Mouse (Mus musculus) embryonic facial prominence, embryonic 11.5 days (tissue): ENCODE results near the gene Il2ra. TPM values are rescaled to one million over a fixed set of nuclear protein-coding genes. Genes with fewer than 3 reads are reported as not detected.

Experiments
- ATAC-seq: fragments of 200-750 bp; cut with Nextera tagmentation; replicated peaks from 2 replicates; pipeline ENCODE4 v1.8.0; 2017; ENCODE audit warnings: low read depth; ENCODE audit not compliant: insufficient number of reproducible peaks, low FRiP score, low TSS enrichment
- DNase-seq: peaks from one replicate; pipeline ENCODE4 v3.0.0-alpha.2; 2015; ENCODE audit warnings: low spot score
- H3K27ac ChIP-seq: fragments of 300-500 bp; sonication (generic); replicated peaks from 2 replicates; pipeline ENCODE4 v1.5.1; 2014; ENCODE audit warnings: mild to moderate bottlenecking, low read depth, low read length, control low read depth
- H3K27me3 ChIP-seq: fragments of 300-500 bp; sonication (generic); 2 replicates; pipeline ENCODE4 v1.6.1; 2014; ENCODE audit warnings: mild to moderate bottlenecking, low read length, moderate library complexity, mixed read lengths; ENCODE audit not compliant: control insufficient read depth, insufficient read depth
- H3K36me3 ChIP-seq: fragments of 300-500 bp; sonication (generic); replicated peaks from 2 replicates; pipeline ENCODE4 v1.6.1; 2014; ENCODE audit warnings: low read depth, mild to moderate bottlenecking, low read length, moderate library complexity, mixed read lengths; ENCODE audit not compliant: control insufficient read depth, insufficient read depth
- H3K4me1 ChIP-seq: fragments of 300-500 bp; sonication (generic); 2 replicates; pipeline ENCODE4 v1.6.1; 2014; ENCODE audit warnings: low read length, mixed read lengths; ENCODE audit not compliant: control insufficient read depth, insufficient read depth
- H3K4me2 ChIP-seq: fragments of 300-500 bp; sonication (generic); 2 replicates; pipeline ENCODE4 v1.6.1; 2014; ENCODE audit warnings: low read depth, mild to moderate bottlenecking, control low read depth, low read length, moderate library complexity
- H3K4me3 ChIP-seq: fragments of 300-500 bp; sonication (generic); 2 replicates; pipeline ENCODE4 v1.5.1; 2014; ENCODE audit warnings: low read depth, low read length, control low read depth
- H3K9ac ChIP-seq: fragments of 300-500 bp; sonication (generic); replicated peaks from 2 replicates; pipeline ENCODE4 v1.6.1; 2014; ENCODE audit warnings: mild to moderate bottlenecking, control low read depth, low read length
- H3K9me3 ChIP-seq: fragments of 300-500 bp; sonication (generic); replicated peaks from 2 replicates; pipeline ENCODE4 v1.6.1; 2016; ENCODE audit warnings: mild to moderate bottlenecking, low read length, inconsistent platforms, mixed read lengths; ENCODE audit not compliant: control insufficient read depth
- WGBS: fragments of 180-500 bp; shearing (Covaris S2); extraction: QIAGEN DNeasy Blood & Tissue Kit; methylation state at CpG from one replicate; pipeline ENCODE4 v1.1.7; 2014; 5-methylcytosine and 5-hydroxymethylcytosine counted together
- polyA plus RNA-seq: library from polyadenylated mRNA; unstranded; fragments of >200 nt; fragmentation: Nextera tagmentation; extraction: Ambion mirVana; gene quantifications from 2 replicates; pipeline ENCODE4 v1.2.1, GENCODE M21; 2014

The Il2ra gene
- polyA plus RNA-seq, 1 experiment from 2014 or later, result not detected

DNA sequence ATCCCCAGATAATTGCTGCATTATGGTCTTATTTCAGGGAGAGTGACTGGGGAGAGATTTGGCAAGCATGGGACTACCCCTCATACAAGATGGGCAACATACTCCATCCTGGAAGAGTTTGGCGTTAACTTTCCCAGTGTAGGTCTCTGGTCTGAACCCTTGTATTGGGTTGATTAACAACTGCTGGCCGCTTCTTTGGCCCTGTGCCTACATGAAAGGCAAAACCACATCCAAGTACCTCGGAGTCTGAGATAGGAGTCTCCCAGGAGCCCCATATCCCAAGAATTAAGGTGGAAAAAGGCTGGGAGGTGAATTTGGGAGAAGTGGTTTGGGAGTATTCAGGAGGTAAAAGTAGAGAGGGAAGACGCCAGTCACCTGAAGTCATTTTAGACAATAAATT, 22.2 kb downstream of the Il2ra start:
- H3K9ac ChIP-seq, result no peak overlapping the region
- no peak overlapping the region for H3K4me3 ChIP-seq
- DNase-seq (no peak), ATAC-seq (no peak)
- H3K4me1 ChIP-seq, result no peaks in the 10 kb centered on the region
- H3K27ac ChIP-seq, result no peak overlapping the region
- H3K36me3 ChIP-seq, result no peaks in the 10 kb centered on the region
- H3K4me2 ChIP-seq, result no peak overlapping the region
- 78% methylated on average over 4 of the region's 4 CpGs for WGBS
- H3K9me3 ChIP-seq, result no peaks in the 10 kb centered on the region
- H3K27me3 ChIP-seq, result no peaks in the 10 kb centered on the region

DNA sequence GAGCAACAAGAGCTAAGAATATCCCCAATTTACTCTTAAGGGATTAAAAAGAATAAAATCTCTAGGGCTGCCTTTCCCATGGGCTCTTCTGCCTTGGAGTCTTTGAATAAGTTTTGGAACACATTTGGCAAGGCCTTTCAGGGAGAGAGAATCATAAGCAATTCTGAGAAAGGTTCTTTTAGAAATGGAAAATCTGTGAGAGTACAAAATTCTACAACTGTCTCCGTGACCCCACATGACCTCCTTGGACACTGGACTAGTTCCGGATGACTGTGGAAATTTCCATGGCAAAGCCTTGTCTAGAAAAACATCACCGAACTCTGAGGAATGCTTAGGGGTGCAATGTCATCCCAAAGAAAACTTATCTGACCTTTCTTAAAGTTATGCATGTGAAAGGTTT, 22.7 kb downstream of the Il2ra start:
- Histone ChIP-seq H3K4me1 (no peaks in the 10 kb centered on the region), H3K4me3 (no peak overlapping the region), H3K27me3 (no peaks in the 10 kb centered on the region), H3K36me3 (no peaks in the 10 kb centered on the region), H3K4me2 (no peak overlapping the region), H3K27ac (no peak overlapping the region), H3K9ac (no peak overlapping the region), H3K9me3 (no peaks in the 10 kb centered on the region)
- no peak for ATAC-seq
- no peak for DNase-seq
- WGBS, result 87% methylated on average over 3 of the region's 3 CpGs

DNA sequence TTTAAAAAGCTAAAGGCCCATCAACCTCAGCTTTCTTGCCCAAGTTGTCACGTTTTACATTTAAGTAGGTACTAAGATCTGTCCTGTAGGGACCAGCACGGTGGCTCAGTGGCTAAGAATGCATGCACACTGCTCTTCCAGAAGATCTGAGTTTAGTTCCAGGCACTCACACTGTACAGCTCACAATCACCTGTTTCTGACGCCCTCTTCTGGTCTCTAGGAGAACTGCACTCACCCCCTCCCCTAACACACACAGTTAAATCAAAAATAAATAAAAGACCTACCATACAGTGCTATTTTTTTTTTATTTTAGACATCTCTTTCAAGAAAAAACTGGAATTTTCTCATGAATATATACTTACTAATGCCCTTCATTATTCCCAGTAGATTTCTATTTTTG, 29.5 kb downstream of the Il2ra start:
- Histone ChIP-seq H3K27me3 (no peaks in the 10 kb centered on the region), H3K27ac (no peak overlapping the region), H3K36me3 (no peaks in the 10 kb centered on the region), H3K4me1 (no peaks in the 10 kb centered on the region), H3K4me3 (no peak overlapping the region), H3K9me3 (no peaks in the 10 kb centered on the region; the same call in 1 of the 2 replicates), H3K9ac (no peak overlapping the region), H3K4me2 (no peak overlapping the region)
- DNase-seq (no peak), ATAC-seq (no peak)
- WGBS, result 17% methylated on average over 3 of the region's 3 CpGs

DNA sequence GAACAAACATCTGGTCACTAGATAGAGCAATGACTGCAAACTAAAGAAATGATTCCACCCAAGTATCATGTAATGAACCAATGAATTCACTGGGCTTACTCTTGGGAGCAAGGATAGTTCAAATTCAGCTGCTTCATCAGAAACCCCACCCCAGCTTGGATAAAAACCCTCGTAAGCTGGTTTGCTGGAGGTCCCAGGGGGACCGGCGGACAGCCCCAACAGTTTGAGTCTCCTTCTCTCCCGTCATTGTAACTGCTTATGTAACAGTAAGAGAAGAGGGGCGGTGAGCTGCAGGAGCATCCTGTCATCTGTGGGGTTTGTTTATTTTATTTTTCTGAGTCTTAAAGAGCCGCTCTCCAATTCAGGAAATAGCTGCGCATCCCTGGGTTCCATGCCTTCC, 37.0 kb downstream of the Il2ra start:
- DNase-seq, result no peak
- Histone ChIP-seq H3K4me3 (no peak overlapping the region), H3K4me1 (no peaks in the 10 kb centered on the region), H3K9me3 (no peaks in the 10 kb centered on the region), H3K27ac (no peak overlapping the region), H3K4me2 (no peak overlapping the region), H3K27me3 (no peaks in the 10 kb centered on the region), H3K9ac (no peak overlapping the region), H3K36me3 (no peaks in the 10 kb centered on the region)
- 62% methylated on average over 7 of the region's 7 CpGs for whole genome bisulfite sequencing
- no peak for ATAC-seq

DNA sequence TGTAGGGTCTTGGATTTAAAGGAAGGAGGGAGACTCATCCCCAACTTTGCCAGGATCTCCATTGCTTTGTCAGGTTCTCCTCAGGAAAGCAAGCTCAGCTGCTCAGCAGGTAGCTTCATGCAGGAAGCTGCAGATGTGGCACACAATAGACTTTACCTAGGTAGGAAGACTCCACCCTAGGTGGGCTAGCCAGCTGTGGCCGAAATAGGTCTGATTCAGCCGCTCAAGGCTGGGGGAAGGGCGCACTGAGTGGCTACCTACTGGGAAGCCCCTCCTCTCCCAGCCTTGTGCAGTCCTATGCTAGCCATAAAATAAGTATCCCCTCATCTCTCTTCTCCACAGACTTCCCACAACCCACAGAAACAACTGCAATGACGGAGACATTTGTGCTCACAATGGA, 40.1 kb downstream of the Il2ra start:
- no peak overlapping the region for H3K4me2 ChIP-seq
- H3K27ac ChIP-seq, result no peak overlapping the region
- no peak overlapping the region for H3K4me3 ChIP-seq
- H3K9ac ChIP-seq, result no peak overlapping the region
- no peaks in the 10 kb centered on the region for H3K9me3 ChIP-seq
- WGBS, result 54% methylated on average over 4 of the region's 4 CpGs
- H3K27me3 ChIP-seq, result no peaks in the 10 kb centered on the region
- no peak for DNase-seq
- no peaks in the 10 kb centered on the region for H3K36me3 ChIP-seq
- H3K4me1 ChIP-seq, result no peaks in the 10 kb centered on the region
- ATAC-seq, result no peak

DNA sequence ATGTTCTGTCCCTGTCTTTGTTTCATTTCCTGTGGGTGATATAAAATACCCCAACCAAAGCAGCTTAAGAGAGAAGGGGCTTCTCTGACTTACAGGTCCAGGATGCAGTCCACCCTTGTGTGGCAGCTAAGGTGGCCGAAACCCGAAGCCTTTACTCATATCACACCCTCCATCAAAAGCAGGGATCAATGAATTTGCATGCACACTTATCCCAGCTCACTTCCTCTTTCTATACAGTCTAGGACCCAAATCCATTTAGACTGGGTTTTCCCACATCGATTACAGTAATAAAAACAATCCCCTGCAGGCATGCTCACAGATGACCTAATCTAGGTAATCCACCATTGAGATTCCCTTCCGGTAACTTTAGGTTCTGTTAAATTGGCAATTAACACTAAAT, 43.9 kb downstream of the Il2ra start:
- ATAC-seq, result no peak
- Histone ChIP-seq H3K4me2 (no peak overlapping the region), H3K9me3 (no peaks in the 10 kb centered on the region), H3K27me3 (no peaks in the 10 kb centered on the region), H3K9ac (no peak overlapping the region), H3K27ac (no peak overlapping the region), H3K4me1 (no peaks in the 10 kb centered on the region), H3K4me3 (no peak overlapping the region), H3K36me3 (no peaks in the 10 kb centered on the region)
- no peak for DNase-seq
- WGBS, result 74% methylated on average over 4 of the region's 4 CpGs

DNA sequence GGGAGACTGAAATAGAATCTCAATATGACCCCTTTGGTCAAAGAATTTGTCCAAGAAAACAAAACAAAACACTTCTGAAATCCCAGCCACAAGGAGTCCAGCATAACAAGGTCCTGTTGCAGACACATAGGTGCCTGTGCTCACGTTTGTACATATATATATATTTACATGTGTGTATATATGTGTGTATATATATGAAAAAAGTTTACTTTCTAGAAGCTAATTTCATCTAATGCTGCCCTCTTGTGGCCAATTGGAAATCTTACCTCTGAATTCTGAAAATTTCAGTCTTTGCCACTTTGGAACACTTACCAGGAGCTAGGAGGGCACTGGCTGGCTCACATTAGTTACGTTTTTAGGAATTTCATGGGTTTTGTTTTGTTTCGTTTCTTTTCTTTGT, 44.8 kb downstream of the Il2ra start:
- Histone ChIP-seq H3K4me2 (no peak overlapping the region), H3K4me1 (no peaks in the 10 kb centered on the region), H3K9me3 (no peaks in the 10 kb centered on the region), H3K27me3 (no peaks in the 10 kb centered on the region), H3K4me3 (no peak overlapping the region), H3K9ac (no peak overlapping the region), H3K27ac (no peak overlapping the region), H3K36me3 (no peaks in the 10 kb centered on the region)
- ATAC-seq (no peak), DNase-seq (peak; percentile 74)
- 26% methylated on average over 3 of the region's 3 CpGs for WGBS

DNA sequence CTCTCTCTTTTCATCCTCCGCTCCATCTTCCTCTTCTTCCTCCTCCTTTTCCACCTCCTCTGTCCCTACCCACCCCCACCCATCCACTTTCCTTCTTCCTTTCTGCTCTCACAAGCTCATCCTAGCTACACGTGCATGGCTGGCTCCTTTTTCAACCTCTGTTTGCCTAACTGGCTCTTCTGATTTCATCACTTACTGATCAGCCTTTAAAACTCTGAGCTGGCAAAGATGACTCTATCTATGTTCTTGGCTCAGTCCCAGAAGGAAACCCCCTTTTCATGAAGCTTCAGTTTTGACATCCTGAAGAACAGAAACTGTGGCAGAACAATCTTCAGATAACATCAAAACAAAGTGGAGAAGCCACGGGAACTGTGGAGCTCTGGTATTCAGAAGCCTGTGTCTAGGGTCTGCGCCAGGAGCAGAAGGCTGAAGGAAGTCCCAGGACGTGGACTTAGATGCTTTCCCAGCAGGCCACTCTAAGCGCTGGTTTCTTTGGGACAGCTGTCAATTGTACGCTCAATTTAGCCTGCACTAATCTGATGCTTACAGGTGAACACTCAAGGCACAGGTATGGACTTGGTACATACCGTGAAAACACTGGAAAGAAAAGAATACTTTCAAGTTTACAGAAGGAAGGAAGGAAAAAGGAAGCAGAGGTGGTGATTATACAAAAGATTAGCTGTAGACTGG, 47.7 kb downstream of the Il2ra start:
- WGBS, result 74% methylated on average over 8 of the region's 8 CpGs
- no peaks in the 10 kb centered on the region for H3K9me3 ChIP-seq

More for the DNA sequence above, 47.7 kb downstream of the Il2ra start:
- no peak for DNase-seq
- H3K4me3 ChIP-seq, result no peak overlapping the region
- no peaks in the 10 kb centered on the region for H3K27me3 ChIP-seq
- H3K9ac ChIP-seq, result no peak overlapping the region
- no peaks in the 10 kb centered on the region for H3K36me3 ChIP-seq
- no peak for ATAC-seq
- H3K4me1 ChIP-seq, result no peaks in the 10 kb centered on the region
- no peak overlapping the region for H3K27ac ChIP-seq
- H3K4me2 ChIP-seq, result no peak overlapping the region
